Mouse (Mus musculus) embryonic facial prominence, embryonic 11.5 days (tissue): ENCODE measurements around the gene Lst1. TPM values are rescaled to one million over a fixed set of nuclear protein-coding genes. Genes with fewer than 3 reads are reported as not detected.

Source experiments
- microRNA-seq: library from miRNA; unstranded; fragments of <30 nt; microRNA quantifications from one replicate; pipeline ENCODE4, GENCODE M21; 2016; ENCODE audit warnings: borderline number of aligned reads
- polyA plus RNA-seq: library from polyadenylated mRNA; unstranded; fragments of >200 nt; fragmentation: Nextera tagmentation; extraction: Ambion mirVana; gene quantifications from 2 replicates; pipeline ENCODE4 v1.2.1, GENCODE M21; 2014

Gene Lst1
- polyA plus RNA-seq, 1 experiment from 2014 or later, result 3.8 TPM

Small RNA genes lying within 50 kb of the gene (microRNA-seq; reads per million reads assigned to microRNA genes)
- gene Mir6973a (not detected), gene Mir6974 (not detected)

Other genes starting within 250 kb of the Lst1 start
- gene Hspa1b, start 229.2 kb downstream of the Lst1 start, polyA plus RNA-seq, result 0.21 and 0.49 TPM in 2 replicates
- not detected in 2 replicates for gene Gm20481, start 218.5 kb downstream of the Lst1 start, polyA plus RNA-seq
- gene Hspa1a, start 216.3 kb downstream of the Lst1 start, polyA plus RNA-seq, result 1.7 and 1.8 TPM in 2 replicates
- 1.5 and 2.0 TPM in 2 replicates for gene Hspa1l, start 215.7 kb downstream of the Lst1 start, polyA plus RNA-seq
- gene Lsm2, start 206.6 kb downstream of the Lst1 start, polyA plus RNA-seq, result 219 and 241 TPM in 2 replicates
- gene Vars, start 187.5 kb downstream of the Lst1 start, polyA plus RNA-seq, result 73.9 and 85.2 TPM in 2 replicates
- 0.10 and 0.17 TPM in 2 replicates for gene Vwa7, start 171.9 kb downstream of the Lst1 start, polyA plus RNA-seq
- 3.5 and 7.5 TPM in 2 replicates for gene Sapcd1, start 160.4 kb downstream of the Lst1 start, polyA plus RNA-seq
- gene Msh5, start 141.7 kb downstream of the Lst1 start, polyA plus RNA-seq, result 3.0 and 3.2 TPM in 2 replicates
- gene Clic1, start 138.5 kb downstream of the Lst1 start, polyA plus RNA-seq, result 73.9 and 84.2 TPM in 2 replicates
- 543 and 586 TPM in 2 replicates for gene Ddah2, start 129.4 kb downstream of the Lst1 start, polyA plus RNA-seq
- 0.33 TPM in 1 of 2 replicates, not detected in the other for gene Ly6g6c, start 123.1 kb downstream of the Lst1 start, polyA plus RNA-seq
- 0.74 and 1.2 TPM in 2 replicates for gene Mpig6b, start 122.3 kb downstream of the Lst1 start, polyA plus RNA-seq
- 0.66 and 1.1 TPM in 2 replicates for gene Ly6g6e, start 111.5 kb downstream of the Lst1 start, polyA plus RNA-seq
- 0.92 TPM in 1 of 2 replicates, not detected in the other for gene Ly6g6d, start 110.4 kb downstream of the Lst1 start, polyA plus RNA-seq
- 0.36 and 0.43 TPM in 2 replicates for gene Ly6g6f, start 102.8 kb downstream of the Lst1 start, polyA plus RNA-seq
- gene Abhd16a, start 99.2 kb downstream of the Lst1 start, polyA plus RNA-seq, result 38.5 and 39.8 TPM in 2 replicates
- not detected in 2 replicates for gene Ly6g5c, start 80.2 kb downstream of the Lst1 start, polyA plus RNA-seq
- 0.53 and 1.1 TPM in 2 replicates for gene Ly6g5b, start 73.0 kb downstream of the Lst1 start, polyA plus RNA-seq
- gene Gpank1, start 67.0 kb downstream of the Lst1 start, polyA plus RNA-seq, result 24.6 and 26.4 TPM in 2 replicates
- 273 and 294 TPM in 2 replicates for gene Csnk2b, start 66.4 kb downstream of the Lst1 start, polyA plus RNA-seq
- gene D17H6S53E, start 62.1 kb downstream of the Lst1 start, polyA plus RNA-seq, result 6.9 and 7.4 TPM in 2 replicates
- gene Apom, start 56.4 kb downstream of the Lst1 start, polyA plus RNA-seq, result 0.49 and 0.64 TPM in 2 replicates
- gene Bag6, start 53.3 kb downstream of the Lst1 start, polyA plus RNA-seq, result 87.8 and 101 TPM in 2 replicates
- 131 and 144 TPM in 2 replicates for gene Prrc2a, start 23.5 kb downstream of the Lst1 start, polyA plus RNA-seq
- gene Aif1, start 12.4 kb downstream of the Lst1 start, polyA plus RNA-seq, result 6.1 and 7.9 TPM in 2 replicates
- gene Ltb, start 6.0 kb upstream of the Lst1 start, polyA plus RNA-seq, result 0.32 and 0.48 TPM in 2 replicates
- gene Tnf, start 13.6 kb upstream of the Lst1 start, polyA plus RNA-seq, result not detected in 2 replicates
- not detected in 2 replicates for gene Lta, start 16.9 kb upstream of the Lst1 start, polyA plus RNA-seq
- gene Gm16181, start 32.4 kb upstream of the Lst1 start, polyA plus RNA-seq, result not detected in 2 replicates
- gene Atp6v1g2, start 45.2 kb upstream of the Lst1 start, polyA plus RNA-seq, result 6.2 and 7.9 TPM in 2 replicates
- gene Nfkbil1, start 47.4 kb upstream of the Lst1 start, polyA plus RNA-seq, result 3.1 and 4.0 TPM in 2 replicates
- gene Ddx39b, start 53.3 kb upstream of the Lst1 start, polyA plus RNA-seq, result 664 and 669 TPM in 2 replicates
- 18.8 and 24.0 TPM in 2 replicates for gene H2-D1, start 74.3 kb upstream of the Lst1 start, polyA plus RNA-seq
- gene H2-Q1, start 132.0 kb upstream of the Lst1 start, polyA plus RNA-seq, result 0.08 TPM in 1 of 2 replicates, not detected in the other
- gene H2-Q2, start 153.8 kb upstream of the Lst1 start, polyA plus RNA-seq, result 0.69 and 0.86 TPM in 2 replicates
- gene H2-Q4, start 191.2 kb upstream of the Lst1 start, polyA plus RNA-seq, result 1.0 and 1.1 TPM in 2 replicates
- gene H2-Q6, start 236.4 kb upstream of the Lst1 start, polyA plus RNA-seq, result 0.74 and 1.0 TPM in 2 replicates